Mouse (Mus musculus): Measurements from ENCODE around the gene Nufip2. TPM values are rescaled to one million over a fixed set of nuclear protein-coding genes. Genes with fewer than 3 reads are reported as not detected.

The Nufip2 gene
- polyA plus RNA-seq, 1 experiment from 2014 or later, result 6.7 TPM

DNA sequence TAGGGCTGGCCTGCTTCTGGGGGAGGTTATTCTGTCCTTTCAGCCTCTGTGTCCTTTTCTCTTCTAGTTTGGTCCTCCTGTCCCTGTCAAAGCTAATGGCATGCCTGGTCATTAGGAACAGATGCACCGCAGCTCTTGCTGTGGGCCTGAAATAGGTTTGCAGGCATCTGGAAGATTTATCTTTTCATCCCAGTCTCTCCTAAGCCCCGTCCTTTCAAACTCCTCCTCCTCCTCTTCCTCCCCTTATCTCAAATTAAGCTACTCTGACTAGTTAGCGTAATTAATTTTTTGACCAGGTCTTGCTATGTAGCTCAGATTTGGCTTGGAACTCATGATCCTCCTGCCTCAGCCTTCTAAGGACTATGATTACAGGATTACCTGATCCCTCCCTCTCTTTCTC, 67.5 kb downstream of the Nufip2 start:
- H3K4me1 ChIP-seq (replicated peaks; ENCODE audit: control insufficient read depth, insufficient read depth, low read length), result no peaks in the 10 kb centered on the region
- no peak overlapping the region for H3K27ac ChIP-seq (ENCODE audit: low read depth)
- H3K36me3 ChIP-seq (ENCODE audit: control insufficient read depth, insufficient read depth, low read length), result no peaks in the 10 kb centered on the region
- H3K4me2 ChIP-seq (ENCODE audit: low read length), result no peak overlapping the region
- H3K9ac ChIP-seq (ENCODE audit: low read length), result no peak overlapping the region
- H3K27me3 ChIP-seq (replicated peaks; ENCODE audit: control insufficient read depth, insufficient read depth, low read length), result no peaks in the 10 kb centered on the region
- 66% methylated on average over 3 of the region's 3 CpGs for WGBS
- ATAC-seq (replicated peaks; ENCODE audit: low FRiP score, low TSS enrichment, low read depth), result no peak
- no peak for DNase-seq (ENCODE audit: low spot score)
- no peaks in the 10 kb centered on the region for H3K9me3 ChIP-seq (ENCODE audit: control insufficient read depth, low read length)
- no peak overlapping the region for H3K4me3 ChIP-seq (ENCODE audit: low read depth, low read length)

DNA sequence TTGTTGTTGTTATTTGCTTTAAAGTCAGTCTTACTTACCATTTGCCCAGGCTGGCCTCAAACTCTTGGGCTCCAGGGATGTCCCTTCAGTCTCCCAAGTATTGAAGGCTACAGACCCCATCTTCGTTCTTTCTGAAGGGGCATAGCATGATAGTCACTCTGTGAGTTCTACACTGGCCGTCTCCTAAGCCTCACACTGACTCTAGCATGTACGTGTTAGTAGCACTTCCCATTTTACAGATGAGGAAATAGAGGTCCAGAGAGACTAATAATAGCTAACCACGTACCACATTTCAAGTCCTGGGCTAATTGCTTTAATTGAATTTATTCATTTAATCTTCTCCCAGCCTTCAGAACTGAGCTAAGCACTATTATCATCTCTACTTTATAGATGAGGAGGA, 74.1 kb downstream of the Nufip2 start:
- H3K27ac ChIP-seq (ENCODE audit: low read depth), result no peak overlapping the region

DNA sequence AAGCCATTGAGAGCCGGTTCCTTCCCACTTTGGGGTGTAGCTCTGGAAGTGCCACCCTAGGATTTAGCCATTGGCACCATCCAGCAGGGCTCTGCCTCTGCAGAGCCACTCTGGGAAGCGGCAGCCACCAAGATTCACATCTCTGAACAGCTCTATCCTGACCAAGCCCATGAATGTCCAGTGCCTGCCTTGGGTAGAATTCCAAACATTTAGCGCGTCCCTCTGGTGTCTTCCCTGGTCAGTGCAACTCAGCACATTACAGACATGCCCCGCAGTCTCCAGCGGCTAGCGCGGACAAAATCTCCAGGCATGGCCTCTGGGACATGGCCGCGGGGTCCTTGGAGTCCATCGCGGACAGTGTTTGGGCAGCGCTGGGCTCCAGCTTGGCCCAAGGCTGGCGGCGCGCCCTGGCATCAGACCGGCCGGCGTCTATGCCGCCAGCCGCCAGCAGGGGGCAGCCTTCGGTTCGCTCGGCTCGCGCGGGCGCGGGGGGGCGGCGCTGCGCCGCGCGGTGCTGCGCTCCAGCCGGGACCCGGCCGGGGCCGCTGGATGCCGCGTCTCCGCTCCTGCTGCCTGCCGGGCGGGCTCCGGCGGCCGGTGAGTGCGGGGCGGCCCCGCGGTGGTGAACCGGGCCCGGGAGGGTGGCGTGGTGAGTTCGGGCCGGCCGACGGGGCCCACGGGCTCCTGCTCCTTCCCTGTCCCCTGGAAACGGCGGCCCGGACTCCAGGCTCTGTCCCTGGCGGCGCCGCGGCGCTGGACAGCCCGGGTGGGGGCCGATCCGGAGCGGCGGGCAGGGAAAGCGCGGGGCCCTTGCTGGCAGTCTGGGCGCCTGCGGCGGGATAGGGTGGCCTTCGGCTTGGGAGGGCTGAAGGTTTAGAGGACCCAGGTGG, 77.1 kb downstream of the Nufip2 start, which contains the start of gene Myo18a:
TSS of gene Myo18a (plus strand) at position 464 of the 890 bp plus-strand sequence.
- H3K4me3 ChIP-seq (ENCODE audit: low read depth, low read length), result peak within 1 kb of the TSS; percentile 84
- H3K4me1 ChIP-seq (replicated peaks; ENCODE audit: control insufficient read depth, insufficient read depth, low read length), result peaks cover 32% of the 10 kb centered on the region
- H3K36me3 ChIP-seq (ENCODE audit: control insufficient read depth, insufficient read depth, low read length), result no peaks in the 10 kb centered on the region
- peak; percentile 77 for ATAC-seq (replicated peaks; ENCODE audit: low FRiP score, low TSS enrichment, low read depth)
- no peaks in the 10 kb centered on the region for H3K27me3 ChIP-seq (replicated peaks; ENCODE audit: control insufficient read depth, insufficient read depth, low read length)
- peak within 1 kb of the TSS; percentile 94 for H3K9ac ChIP-seq (ENCODE audit: low read length)
- H3K27ac ChIP-seq (ENCODE audit: low read depth), result peak within 1 kb of the TSS; percentile 84
- WGBS, result 2% methylated on average over 76 of the region's 79 CpGs
- H3K4me2 ChIP-seq (ENCODE audit: low read length), result peak within 1 kb of the TSS; percentile 80
- H3K9me3 ChIP-seq (ENCODE audit: control insufficient read depth, low read length), result no peaks in the 10 kb centered on the region
- peak; percentile 96 for DNase-seq (ENCODE audit: low spot score)

More for the DNA sequence above, 74.1 kb downstream of the Nufip2 start:
- ATAC-seq (replicated peaks; ENCODE audit: low FRiP score, low TSS enrichment, low read depth) (no peak), DNase-seq (ENCODE audit: low spot score) (no peak)
- Histone ChIP-seq H3K9me3 (ENCODE audit: control insufficient read depth, low read length) (no peaks in the 10 kb centered on the region), H3K4me2 (ENCODE audit: low read length) (no peak overlapping the region), H3K4me1 (replicated peaks; ENCODE audit: control insufficient read depth, insufficient read depth, low read length) (peaks cover 13% of the 10 kb centered on the region), H3K27me3 (replicated peaks; ENCODE audit: control insufficient read depth, insufficient read depth, low read length) (no peaks in the 10 kb centered on the region), H3K4me3 (ENCODE audit: low read depth, low read length) (no peak overlapping the region), H3K36me3 (ENCODE audit: control insufficient read depth, insufficient read depth, low read length) (no peaks in the 10 kb centered on the region), H3K9ac (ENCODE audit: low read length) (no peak overlapping the region)
- WGBS, result 86% methylated on average over 4 of the region's 4 CpGs

DNA sequence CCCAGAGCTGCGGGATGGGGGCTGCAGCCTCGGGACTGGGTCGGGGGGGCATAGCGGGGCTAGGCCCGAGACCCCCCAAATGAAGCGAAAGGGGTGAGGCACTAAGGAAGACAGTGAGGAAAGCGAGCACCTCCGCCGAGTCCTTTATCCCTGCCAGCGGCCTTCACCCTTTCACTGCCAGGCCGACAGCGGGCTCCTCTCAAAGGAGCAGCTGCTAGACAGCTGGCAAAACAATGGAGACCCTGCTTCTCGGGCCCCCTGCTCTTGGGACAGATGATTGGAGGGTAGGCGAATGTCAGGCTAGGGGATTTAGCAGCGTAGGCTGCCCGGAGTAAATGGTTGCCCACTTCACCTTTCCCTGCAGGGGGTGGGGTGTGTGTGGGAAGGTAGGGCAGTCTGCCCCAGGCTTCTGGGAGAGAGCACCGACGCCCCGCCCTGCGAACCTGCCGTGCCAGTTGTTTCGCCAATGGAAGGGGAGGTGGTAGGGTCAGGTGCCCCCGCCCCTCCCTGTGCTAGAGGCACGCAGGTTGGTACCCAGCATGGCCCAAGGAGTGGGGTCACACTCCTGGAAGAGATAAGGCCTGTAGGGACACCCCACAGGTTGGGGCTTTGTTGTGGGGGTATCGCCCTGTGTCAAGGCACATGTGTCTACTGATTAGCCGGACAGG, 77.9 kb downstream of the Nufip2 start:
- peaks cover 32% of the 10 kb centered on the region for H3K4me1 ChIP-seq (replicated peaks; ENCODE audit: control insufficient read depth, insufficient read depth, low read length)
- peak; percentile 85 for DNase-seq (ENCODE audit: low spot score)
- H3K9me3 ChIP-seq (ENCODE audit: control insufficient read depth, low read length), result no peaks in the 10 kb centered on the region
- 3% methylated on average over 26 of the region's 26 CpGs for WGBS
- peak; percentile 51 for ATAC-seq (replicated peaks; ENCODE audit: low FRiP score, low TSS enrichment, low read depth)
- no peaks in the 10 kb centered on the region for H3K27me3 ChIP-seq (replicated peaks; ENCODE audit: control insufficient read depth, insufficient read depth, low read length)
- H3K4me2 ChIP-seq (ENCODE audit: low read length), result peak overlapping the region; percentile 80
- peak overlapping the region; percentile 84 for H3K4me3 ChIP-seq (ENCODE audit: low read depth, low read length)
- H3K27ac ChIP-seq (ENCODE audit: low read depth), result peak overlapping the region; percentile 84
- peak overlapping the region; percentile 94 for H3K9ac ChIP-seq (ENCODE audit: low read length)
- H3K36me3 ChIP-seq (ENCODE audit: control insufficient read depth, insufficient read depth, low read length), result no peaks in the 10 kb centered on the region

- no peaks in the 10 kb centered on the region for H3K27me3 ChIP-seq (replicated peaks; ENCODE audit: control insufficient read depth, insufficient read depth, low read length)
- DNase-seq (ENCODE audit: low spot score), result no peak
- peak overlapping the region; percentile 80 for H3K4me2 ChIP-seq (ENCODE audit: low read length)
- no peak overlapping the region for H3K9ac ChIP-seq (ENCODE audit: low read length)
- WGBS, result 58% methylated on average over 9 of the region's 9 CpGs
- no peaks in the 10 kb centered on the region for H3K36me3 ChIP-seq (ENCODE audit: control insufficient read depth, insufficient read depth, low read length)
- no peaks in the 10 kb centered on the region for H3K9me3 ChIP-seq (ENCODE audit: control insufficient read depth, low read length)
- ATAC-seq (replicated peaks; ENCODE audit: low FRiP score, low TSS enrichment, low read depth), result no peak
- no peak overlapping the region for H3K27ac ChIP-seq (ENCODE audit: low read depth)
- peak overlapping the region; percentile 84 for H3K4me3 ChIP-seq (ENCODE audit: low read depth, low read length)
- H3K4me1 ChIP-seq (replicated peaks; ENCODE audit: control insufficient read depth, insufficient read depth, low read length), result peaks cover 32% of the 10 kb centered on the region
These were observed 78.9 kb downstream of the Nufip2 start for GRCm38 (mm10) chr11:77764694-77765458.

DNA sequence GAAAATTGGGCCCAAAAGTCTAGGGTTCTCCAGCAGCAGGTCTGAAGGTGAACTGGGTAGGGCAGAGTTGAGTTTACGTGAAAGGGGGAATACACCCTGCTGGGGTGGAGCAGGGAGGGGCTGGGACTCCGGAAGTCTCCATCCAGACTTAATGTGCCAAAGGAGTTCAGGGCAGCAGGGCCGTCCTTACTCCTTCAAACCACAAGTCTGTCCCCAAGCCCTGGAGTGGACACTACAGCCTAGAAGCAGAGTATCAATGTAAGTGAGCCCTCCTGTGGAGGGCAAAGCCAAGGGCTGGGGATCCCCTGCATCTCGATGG, 79.5 kb downstream of the Nufip2 start:
- H3K27me3 ChIP-seq (replicated peaks; ENCODE audit: control insufficient read depth, insufficient read depth, low read length), result no peaks in the 10 kb centered on the region
- DNase-seq (ENCODE audit: low spot score) (no peak), ATAC-seq (replicated peaks; ENCODE audit: low FRiP score, low TSS enrichment, low read depth) (no peak)
- 47% methylated on average over 4 of the region's 4 CpGs for WGBS
- H3K4me1 ChIP-seq (replicated peaks; ENCODE audit: control insufficient read depth, insufficient read depth, low read length), result peaks cover 32% of the 10 kb centered on the region
- no peaks in the 10 kb centered on the region for H3K9me3 ChIP-seq (ENCODE audit: control insufficient read depth, low read length)
- no peak overlapping the region for H3K4me3 ChIP-seq (ENCODE audit: low read depth, low read length)
- H3K9ac ChIP-seq (ENCODE audit: low read length), result no peak overlapping the region
- H3K36me3 ChIP-seq (ENCODE audit: control insufficient read depth, insufficient read depth, low read length), result no peaks in the 10 kb centered on the region
- H3K27ac ChIP-seq (ENCODE audit: low read depth), result 0 out of 2 replicates have a peak overlapping the region, but pooled peaks have one; percentile 11
- peak overlapping the region; percentile 25 for H3K4me2 ChIP-seq (ENCODE audit: low read length)

- H3K36me3 ChIP-seq (ENCODE audit: control insufficient read depth, insufficient read depth, low read length), result no peaks in the 10 kb centered on the region
- no peaks in the 10 kb centered on the region for H3K9me3 ChIP-seq (ENCODE audit: control insufficient read depth, low read length)
- DNase-seq (ENCODE audit: low spot score) (peak; percentile 77), ATAC-seq (replicated peaks; ENCODE audit: low FRiP score, low TSS enrichment, low read depth) (peak; percentile 60)
- peak overlapping the region; percentile 58 for H3K4me2 ChIP-seq (ENCODE audit: low read length)
- peak overlapping the region; percentile 43 for H3K9ac ChIP-seq (ENCODE audit: low read length)
- peaks cover 32% of the 10 kb centered on the region for H3K4me1 ChIP-seq (replicated peaks; ENCODE audit: control insufficient read depth, insufficient read depth, low read length)
- H3K4me3 ChIP-seq (ENCODE audit: low read depth, low read length), result peak overlapping the region; percentile 26
- WGBS, result 3% methylated on average over 35 of the region's 35 CpGs
- H3K27me3 ChIP-seq (replicated peaks; ENCODE audit: control insufficient read depth, insufficient read depth, low read length), result no peaks in the 10 kb centered on the region
- peak overlapping the region; percentile 39 for H3K27ac ChIP-seq (ENCODE audit: low read depth)
These were observed 80.5 kb downstream of the Nufip2 start for GRCm38 (mm10) chr11:77766351-77767001.

GRCm38 (mm10) chr11:77769496-77769895, 83.5 kb downstream of the Nufip2 start:
- ATAC-seq (replicated peaks; ENCODE audit: low FRiP score, low TSS enrichment, low read depth), result no peak
- no peak for DNase-seq (ENCODE audit: low spot score)
- no peak overlapping the region for H3K4me3 ChIP-seq (ENCODE audit: low read depth, low read length)
- H3K4me2 ChIP-seq (ENCODE audit: low read length), result no peak overlapping the region
- WGBS, result 86% methylated on average over 4 of the region's 4 CpGs
- H3K4me1 ChIP-seq (replicated peaks; ENCODE audit: control insufficient read depth, insufficient read depth, low read length), result peaks cover 22% of the 10 kb centered on the region
- no peak overlapping the region for H3K27ac ChIP-seq (ENCODE audit: low read depth)
- H3K27me3 ChIP-seq (replicated peaks; ENCODE audit: control insufficient read depth, insufficient read depth, low read length), result no peaks in the 10 kb centered on the region
- no peaks in the 10 kb centered on the region for H3K36me3 ChIP-seq (ENCODE audit: control insufficient read depth, insufficient read depth, low read length)
- H3K9me3 ChIP-seq (ENCODE audit: control insufficient read depth, low read length), result no peaks in the 10 kb centered on the region
- no peak overlapping the region for H3K9ac ChIP-seq (ENCODE audit: low read length)
